Mouse (Mus musculus) lung, embryonic 15.5 days (tissue): ENCODE measurements around the gene Tmcc3. TPM values are rescaled to one million over a fixed set of nuclear protein-coding genes. Genes with fewer than 3 reads are reported as not detected.

ENCODE experiments used
- ATAC-seq: fragments of 200-750 bp; cut with Nextera tagmentation; 2 replicates; pipeline ENCODE4 v1.8.0; 2017; ENCODE audit warnings: moderate number of reproducible peaks, borderline replicate concordance; ENCODE audit not compliant: low FRiP score, low TSS enrichment; ENCODE audit errors: extremely low read depth
- H3K27ac ChIP-seq: fragments of 300-500 bp; sonication (generic); 2 replicates; pipeline ENCODE4 v1.5.1; 2015; ENCODE audit warnings: moderate library complexity, mild to moderate bottlenecking, inconsistent platforms
- H3K27me3 ChIP-seq: fragments of 300-500 bp; sonication (generic); 2 replicates; pipeline ENCODE4 v1.6.1; 2015; ENCODE audit warnings: inconsistent platforms
- H3K36me3 ChIP-seq: fragments of 300-500 bp; sonication (generic); 2 replicates; pipeline ENCODE4 v1.6.1; 2015; ENCODE audit warnings: inconsistent platforms
- H3K4me1 ChIP-seq: fragments of 300-500 bp; sonication (generic); 2 replicates; pipeline ENCODE4 v1.6.1; 2015; ENCODE audit warnings: inconsistent platforms
- H3K4me2 ChIP-seq: fragments of 300-500 bp; sonication (generic); 2 replicates; pipeline ENCODE4 v1.6.1; 2015; ENCODE audit warnings: inconsistent platforms, mild to moderate bottlenecking, moderate library complexity
- H3K4me3 ChIP-seq: fragments of 300-500 bp; sonication (generic); 2 replicates; pipeline ENCODE4 v1.5.1; 2015; ENCODE audit warnings: mild to moderate bottlenecking, inconsistent platforms
- H3K9ac ChIP-seq: fragments of 300-500 bp; sonication (generic); 2 replicates; pipeline ENCODE4 v1.6.1; 2015; ENCODE audit warnings: inconsistent platforms
- H3K9me3 ChIP-seq: fragments of 300-500 bp; sonication (generic); 2 replicates; pipeline ENCODE4 v1.6.1; 2016; ENCODE audit warnings: inconsistent platforms
- WGBS: fragments of 180-500 bp; shearing (Covaris S2); methylation state at CpG from one replicate; pipeline ENCODE4 v1.1.7; 2015; 5-methylcytosine and 5-hydroxymethylcytosine counted together
- polyA plus RNA-seq: library from polyadenylated mRNA; unstranded; fragments of >200 nt; fragmentation: Nextera tagmentation; extraction: Ambion mirVana; gene quantifications from 2 replicates; pipeline ENCODE4 v1.2.1, GENCODE M21; 2015

Tmcc3 gene
- polyA plus RNA-seq, 1 experiment from 2014 or later: 7.3 TPM

- H3K9ac ChIP-seq: no peak overlapping the region
- H3K27ac ChIP-seq: no peak overlapping the region
- H3K4me2 ChIP-seq: no peak overlapping the region
- no peaks in the 10 kb centered on the region for H3K27me3 ChIP-seq
- no peaks in the 10 kb centered on the region for H3K36me3 ChIP-seq
- 96% methylated on average over 2 of the region's 2 CpGs for WGBS
- peaks cover 12% of the 10 kb centered on the region for H3K4me1 ChIP-seq
- no peaks in the 10 kb centered on the region for H3K9me3 ChIP-seq
- no peak for ATAC-seq
- no peak overlapping the region for H3K4me3 ChIP-seq
These were observed 68.3 kb downstream of the Tmcc3 start for GRCm38 (mm10) chr10:94380082-94380481.

- whole genome bisulfite sequencing: 52% methylated on average over 9 of the region's 9 CpGs
- Histone ChIP-seq H3K27ac (no peak overlapping the region), H3K4me2 (no peak overlapping the region), H3K9me3 (no peaks in the 10 kb centered on the region), H3K27me3 (no peaks in the 10 kb centered on the region), H3K4me1 (peaks cover 12% of the 10 kb centered on the region), H3K9ac (no peak overlapping the region), H3K4me3 (no peak overlapping the region), H3K36me3 (no peaks in the 10 kb centered on the region)
- no peak for ATAC-seq
These were observed 69.1 kb downstream of the Tmcc3 start for GRCm38 (mm10) chr10:94380662-94381392.

GRCm38 (mm10) chr10:94381393-94381740 is 69.6 kb downstream of the Tmcc3 start:
- no peaks in the 10 kb centered on the region for H3K36me3 ChIP-seq
- no peak overlapping the region for H3K9ac ChIP-seq
- WGBS: 79% methylated on average over 4 of the region's 4 CpGs
- H3K4me1 ChIP-seq: peaks cover 12% of the 10 kb centered on the region
- H3K27ac ChIP-seq: no peak overlapping the region
- no peak for ATAC-seq
- no peaks in the 10 kb centered on the region for H3K9me3 ChIP-seq
- H3K4me3 ChIP-seq: no peak overlapping the region
- no peaks in the 10 kb centered on the region for H3K27me3 ChIP-seq
- H3K4me2 ChIP-seq: no peak overlapping the region

GRCm38 (mm10) chr10:94382618-94383017 is 70.9 kb downstream of the Tmcc3 start:
- Histone ChIP-seq H3K4me1 (peaks cover 11% of the 10 kb centered on the region), H3K27ac (no peak overlapping the region), H3K27me3 (no peaks in the 10 kb centered on the region), H3K9me3 (no peaks in the 10 kb centered on the region), H3K4me3 (no peak overlapping the region), H3K4me2 (no peak overlapping the region), H3K36me3 (no peaks in the 10 kb centered on the region), H3K9ac (no peak overlapping the region)
- WGBS: 87% methylated on average over 14 of the region's 14 CpGs
- no peak for ATAC-seq

GRCm38 (mm10) chr10:94383565-94383964 is 71.8 kb downstream of the Tmcc3 start:
- peaks cover 6% of the 10 kb centered on the region; the same call in 1 of the 2 replicates for H3K4me1 ChIP-seq
- H3K9me3 ChIP-seq: no peaks in the 10 kb centered on the region
- no peak overlapping the region for H3K4me2 ChIP-seq
- H3K4me3 ChIP-seq: no peak overlapping the region
- H3K27ac ChIP-seq: no peak overlapping the region
- WGBS: 84% methylated on average over 6 of the region's 6 CpGs
- no peaks in the 10 kb centered on the region for H3K27me3 ChIP-seq
- H3K36me3 ChIP-seq: no peaks in the 10 kb centered on the region
- no peak overlapping the region for H3K9ac ChIP-seq
- no peak for ATAC-seq

GRCm38 (mm10) chr10:94389219-94389618 is 77.5 kb downstream of the Tmcc3 start:
- no peaks in the 10 kb centered on the region for H3K36me3 ChIP-seq
- no peak overlapping the region for H3K9ac ChIP-seq
- H3K27ac ChIP-seq: no peak overlapping the region
- no peak overlapping the region for H3K4me3 ChIP-seq
- H3K4me1 ChIP-seq: peaks cover 5% of the 10 kb centered on the region
- no peak for ATAC-seq
- no peaks in the 10 kb centered on the region for H3K27me3 ChIP-seq
- WGBS: 86% methylated on average over 6 of the region's 6 CpGs
- H3K9me3 ChIP-seq: no peaks in the 10 kb centered on the region
- no peak overlapping the region for H3K4me2 ChIP-seq

GRCm38 (mm10) chr10:94391049-94391448 is 79.3 kb downstream of the Tmcc3 start:
- Histone ChIP-seq H3K36me3 (no peaks in the 10 kb centered on the region), H3K4me2 (no peak overlapping the region), H3K9ac (no peak overlapping the region), H3K4me1 (peaks cover 5% of the 10 kb centered on the region), H3K27ac (peak overlapping the region; percentile 24; the same call in 1 of the 2 replicates), H3K4me3 (no peak overlapping the region), H3K9me3 (no peaks in the 10 kb centered on the region), H3K27me3 (no peaks in the 10 kb centered on the region)
- WGBS: 29% methylated on average over 5 of the region's 5 CpGs
- ATAC-seq: peak; percentile 72; the same call in 1 of the 2 replicates

- Histone ChIP-seq H3K4me2 (no peak overlapping the region), H3K27ac (no peak overlapping the region), H3K9ac (no peak overlapping the region), H3K9me3 (no peaks in the 10 kb centered on the region), H3K27me3 (no peaks in the 10 kb centered on the region), H3K4me1 (peaks cover 16% of the 10 kb centered on the region), H3K36me3 (no peaks in the 10 kb centered on the region), H3K4me3 (no peak overlapping the region)
- ATAC-seq: no peak
These were observed 82.5 kb downstream of the Tmcc3 start for GRCm38 (mm10) chr10:94394286-94394685.

- 43% methylated on average over 11 of the region's 11 CpGs for WGBS
- Histone ChIP-seq H3K4me2 (no peak overlapping the region), H3K36me3 (no peaks in the 10 kb centered on the region), H3K4me3 (no peak overlapping the region), H3K9ac (no peak overlapping the region), H3K27ac (no peak overlapping the region), H3K9me3 (no peaks in the 10 kb centered on the region), H3K4me1 (peaks cover 21% of the 10 kb centered on the region), H3K27me3 (no peaks in the 10 kb centered on the region)
- ATAC-seq: no peak
These were observed 86.3 kb downstream of the Tmcc3 start for GRCm38 (mm10) chr10:94397833-94398596.

- H3K9ac ChIP-seq: no peak overlapping the region
- WGBS: 47% methylated on average over 8 of the region's 8 CpGs
- H3K4me3 ChIP-seq: no peak overlapping the region
- no peaks in the 10 kb centered on the region for H3K27me3 ChIP-seq
- H3K4me2 ChIP-seq: no peak overlapping the region
- peak; percentile 88 for ATAC-seq
- no peaks in the 10 kb centered on the region for H3K9me3 ChIP-seq
- H3K36me3 ChIP-seq: no peaks in the 10 kb centered on the region
- H3K27ac ChIP-seq: peak overlapping the region; percentile 53
- peaks cover 21% of the 10 kb centered on the region for H3K4me1 ChIP-seq
These were observed 89.1 kb downstream of the Tmcc3 start for GRCm38 (mm10) chr10:94400895-94401294.

GRCm38 (mm10) chr10:94405456-94405855 is 93.7 kb downstream of the Tmcc3 start:
- Histone ChIP-seq H3K4me3 (no peak overlapping the region), H3K9me3 (no peaks in the 10 kb centered on the region), H3K27me3 (peaks cover 7% of the 10 kb centered on the region), H3K27ac (no peak overlapping the region), H3K36me3 (no peaks in the 10 kb centered on the region), H3K9ac (no peak overlapping the region), H3K4me1 (peaks cover 16% of the 10 kb centered on the region), H3K4me2 (no peak overlapping the region)
- no peak for ATAC-seq
- 59% methylated on average over 3 of the region's 3 CpGs for WGBS

- Histone ChIP-seq H3K27me3 (peaks cover 7% of the 10 kb centered on the region), H3K27ac (no peak overlapping the region), H3K4me1 (peaks cover 11% of the 10 kb centered on the region), H3K36me3 (no peaks in the 10 kb centered on the region), H3K4me3 (no peak overlapping the region), H3K4me2 (no peak overlapping the region), H3K9me3 (no peaks in the 10 kb centered on the region), H3K9ac (no peak overlapping the region)
- no peak for ATAC-seq
- WGBS: 80% methylated on average over 7 of the region's 7 CpGs
These were observed 95.1 kb downstream of the Tmcc3 start for GRCm38 (mm10) chr10:94406821-94407220.
